Mouse (Mus musculus): Measurements from ENCODE around the gene Mapk8ip1. TPM values are rescaled to one million over a fixed set of nuclear protein-coding genes. Genes with fewer than 3 reads are reported as not detected.

Mapk8ip1 gene
- polyA plus RNA-seq, 1 experiment from 2014 or later = 49.0 TPM

- no peak for ATAC-seq (ENCODE audit: insufficient number of reproducible peaks, insufficient read depth, low FRiP score, low TSS enrichment)
- Histone ChIP-seq H3K4me2 (replicated peaks) (no peak overlapping the region), H3K27ac (no peak overlapping the region), H3K36me3 (peaks cover 34% of the 10 kb centered on the region), H3K4me3 (no peak overlapping the region), H3K27me3 (peaks cover 33% of the 10 kb centered on the region), H3K9ac (no peak overlapping the region), H3K9me3 (no peaks in the 10 kb centered on the region), H3K4me1 (peaks cover 24% of the 10 kb centered on the region)
- WGBS = 37% methylated on average over 20 of the region's 20 CpGs
These were observed 33.6 kb downstream of the Mapk8ip1 start for GRCm38 (mm10) chr2:92367383-92368029.

DNA sequence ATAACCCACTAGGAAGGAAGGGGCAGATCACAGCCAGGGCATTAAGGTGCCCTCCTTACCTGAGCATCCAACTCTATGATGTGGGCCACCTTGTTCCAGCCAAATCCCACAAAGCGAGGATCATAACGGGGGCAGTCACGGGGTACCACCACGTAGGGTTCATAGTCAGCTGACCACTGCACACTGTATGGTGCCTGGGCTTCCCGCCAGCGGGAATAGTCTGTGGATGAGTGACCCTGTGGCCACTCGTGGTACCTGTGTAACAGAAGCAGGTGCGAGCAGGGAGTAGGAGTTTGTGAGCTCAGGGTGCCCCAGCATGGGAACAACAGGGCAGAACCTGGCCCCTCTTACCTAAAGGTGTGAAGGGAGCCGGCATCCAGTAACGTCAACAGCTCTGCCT lies 35.5 kb downstream of the Mapk8ip1 start:
- no peak overlapping the region for H3K27ac ChIP-seq
- no peak overlapping the region for H3K9ac ChIP-seq
- H3K4me3 ChIP-seq = no peak overlapping the region
- peaks cover 16% of the 10 kb centered on the region for H3K27me3 ChIP-seq
- ATAC-seq (ENCODE audit: insufficient number of reproducible peaks, insufficient read depth, low FRiP score, low TSS enrichment) = no peak
- peaks cover 8% of the 10 kb centered on the region; the same call in 1 of the 2 replicates for H3K4me1 ChIP-seq
- H3K4me2 ChIP-seq (replicated peaks) = no peak overlapping the region
- H3K9me3 ChIP-seq = no peaks in the 10 kb centered on the region
- peaks cover 42% of the 10 kb centered on the region for H3K36me3 ChIP-seq
- WGBS = 92% methylated on average over 10 of the region's 10 CpGs

- no peak for ATAC-seq (ENCODE audit: insufficient number of reproducible peaks, insufficient read depth, low FRiP score, low TSS enrichment)
- H3K27ac ChIP-seq = no peak overlapping the region
- peaks cover 2% of the 10 kb centered on the region; the same call in 1 of the 2 replicates for H3K27me3 ChIP-seq
- H3K36me3 ChIP-seq = peaks cover 57% of the 10 kb centered on the region
- no peak overlapping the region for H3K4me3 ChIP-seq
- no peak overlapping the region for H3K9ac ChIP-seq
- WGBS = 93% methylated on average over 4 of the region's 4 CpGs
- H3K4me2 ChIP-seq (replicated peaks) = no peak overlapping the region
- no peaks in the 10 kb centered on the region for H3K4me1 ChIP-seq
- H3K9me3 ChIP-seq = no peaks in the 10 kb centered on the region
These were observed 37.0 kb downstream of the Mapk8ip1 start for GRCm38 (mm10) chr2:92364086-92364485.

DNA sequence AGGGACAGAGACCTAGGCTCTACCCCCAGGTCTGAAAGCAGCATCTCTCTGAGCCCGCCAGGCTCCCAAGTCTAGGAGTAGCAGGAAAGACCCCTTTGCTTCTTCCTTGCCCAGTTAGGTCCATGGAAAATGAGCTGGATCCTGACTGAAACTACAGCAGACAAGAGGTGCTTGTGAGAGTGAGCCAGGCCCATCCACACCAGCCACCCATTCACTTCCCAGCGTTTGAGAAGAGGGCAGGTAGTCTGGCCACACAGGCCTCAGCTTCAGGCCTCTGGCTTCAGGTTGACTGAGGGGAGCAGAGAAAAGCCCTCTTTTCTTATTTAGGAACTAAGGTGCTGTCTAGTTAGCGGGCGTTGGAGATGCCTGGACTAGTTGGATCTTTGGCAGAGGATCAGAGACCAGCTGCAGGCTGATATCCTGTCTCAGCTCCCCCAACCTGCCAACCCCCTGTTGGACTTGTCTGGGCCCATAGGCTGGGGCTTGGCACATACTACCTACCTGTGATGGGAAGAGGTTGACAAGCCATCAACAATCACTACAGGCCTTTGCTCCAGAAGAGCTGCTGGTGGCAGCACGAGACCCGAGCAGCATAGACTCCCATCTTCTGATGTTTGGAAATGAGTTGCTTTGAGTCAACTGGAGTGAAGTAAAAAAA lies 38.4 kb downstream of the Mapk8ip1 start:
- Histone ChIP-seq H3K27ac (no peak overlapping the region), H3K36me3 (peaks cover 71% of the 10 kb centered on the region), H3K9me3 (no peaks in the 10 kb centered on the region), H3K4me3 (no peak overlapping the region), H3K9ac (no peak overlapping the region), H3K27me3 (no peaks in the 10 kb centered on the region), H3K4me2 (replicated peaks) (no peak overlapping the region), H3K4me1 (no peaks in the 10 kb centered on the region)
- WGBS = 87% methylated on average over 6 of the region's 6 CpGs
- ATAC-seq (ENCODE audit: insufficient number of reproducible peaks, insufficient read depth, low FRiP score, low TSS enrichment) = no peak

GRCm38 (mm10) chr2:92361795-92362194 lies 39.3 kb downstream of the Mapk8ip1 start:
- Histone ChIP-seq H3K4me2 (replicated peaks) (no peak overlapping the region), H3K9me3 (no peaks in the 10 kb centered on the region), H3K4me1 (no peaks in the 10 kb centered on the region), H3K9ac (no peak overlapping the region), H3K4me3 (no peak overlapping the region), H3K36me3 (peaks cover 78% of the 10 kb centered on the region), H3K27me3 (no peaks in the 10 kb centered on the region), H3K27ac (no peak overlapping the region)
- no peak for ATAC-seq (ENCODE audit: insufficient number of reproducible peaks, insufficient read depth, low FRiP score, low TSS enrichment)
- WGBS = 84% methylated on average over 8 of the region's 8 CpGs

DNA sequence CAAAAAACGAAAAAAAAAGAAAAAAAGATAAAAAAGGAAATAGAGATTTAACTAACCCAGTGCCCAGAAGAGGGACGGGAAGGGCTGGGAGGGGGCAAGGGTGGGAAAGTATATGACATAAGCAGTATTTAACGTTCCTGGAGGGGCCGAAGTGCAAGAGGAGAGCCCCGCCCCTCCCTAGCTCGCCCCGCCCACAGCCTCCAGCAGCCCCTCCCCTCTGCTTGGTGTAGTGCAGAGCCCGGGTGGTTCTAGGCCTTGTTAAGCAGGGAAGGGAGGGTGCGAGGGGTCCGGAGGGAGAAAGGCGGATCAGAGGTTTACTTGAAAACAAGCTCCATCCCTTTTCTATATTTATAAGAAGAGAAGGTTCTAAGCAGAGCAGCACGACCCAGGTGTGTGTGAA lies 40.2 kb downstream of the Mapk8ip1 start:
- Histone ChIP-seq H3K9ac (no peak overlapping the region), H3K4me3 (no peak overlapping the region), H3K4me2 (replicated peaks) (no peak overlapping the region), H3K27me3 (no peaks in the 10 kb centered on the region), H3K36me3 (peaks cover 72% of the 10 kb centered on the region), H3K27ac (no peak overlapping the region), H3K4me1 (no peaks in the 10 kb centered on the region), H3K9me3 (no peaks in the 10 kb centered on the region)
- ATAC-seq (ENCODE audit: insufficient number of reproducible peaks, insufficient read depth, low FRiP score, low TSS enrichment) = no peak
- WGBS = 23% methylated on average over 12 of the region's 12 CpGs

DNA sequence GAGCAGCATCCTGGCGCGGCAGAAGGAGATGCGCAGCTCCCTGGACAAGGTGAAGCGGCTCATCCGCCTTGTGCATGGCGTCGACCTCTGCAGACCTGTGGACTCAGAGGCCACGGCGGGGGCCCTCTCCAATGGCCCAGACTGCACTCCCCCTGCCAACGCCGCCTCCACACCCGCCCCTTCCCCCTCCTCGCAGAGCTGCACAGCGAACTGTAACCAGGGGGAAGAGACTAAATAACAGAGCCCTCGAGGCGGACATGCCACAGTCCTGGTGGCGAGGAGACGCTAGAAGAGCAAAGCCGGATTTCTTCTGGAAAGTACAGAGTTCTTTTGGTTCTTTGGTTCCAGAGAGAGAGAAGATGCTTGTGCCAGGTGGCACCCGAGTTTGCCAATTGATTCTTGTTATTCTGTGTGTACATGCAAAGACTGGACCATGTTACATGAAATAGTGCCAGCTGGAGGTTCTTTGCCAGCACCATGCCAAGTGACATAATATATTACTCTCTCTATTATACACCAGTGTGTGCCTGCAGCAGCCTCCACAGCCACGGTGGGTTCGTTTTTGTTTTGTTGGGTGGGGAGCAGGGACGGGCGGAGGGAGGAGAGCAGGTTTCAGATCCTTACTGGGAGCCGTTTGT lies 40.8 kb downstream of the Mapk8ip1 start:
- WGBS = 71% methylated on average over 23 of the region's 25 CpGs
- Histone ChIP-seq H3K4me1 (no peaks in the 10 kb centered on the region), H3K9ac (no peak overlapping the region), H3K4me3 (no peak overlapping the region), H3K9me3 (no peaks in the 10 kb centered on the region), H3K36me3 (peaks cover 71% of the 10 kb centered on the region), H3K27me3 (no peaks in the 10 kb centered on the region), H3K4me2 (replicated peaks) (no peak overlapping the region), H3K27ac (no peak overlapping the region)
- no peak for ATAC-seq (ENCODE audit: insufficient number of reproducible peaks, insufficient read depth, low FRiP score, low TSS enrichment)

GRCm38 (mm10) chr2:92359301-92359700 lies 41.8 kb downstream of the Mapk8ip1 start:
- no peaks in the 10 kb centered on the region for H3K27me3 ChIP-seq
- ATAC-seq (ENCODE audit: insufficient number of reproducible peaks, insufficient read depth, low FRiP score, low TSS enrichment) = no peak
- no peaks in the 10 kb centered on the region for H3K4me1 ChIP-seq
- no peak overlapping the region for H3K4me3 ChIP-seq
- H3K27ac ChIP-seq = no peak overlapping the region
- H3K9me3 ChIP-seq = no peaks in the 10 kb centered on the region
- 93% methylated on average over 2 of the region's 2 CpGs for WGBS
- H3K9ac ChIP-seq = no peak overlapping the region
- H3K36me3 ChIP-seq = peaks cover 66% of the 10 kb centered on the region
- H3K4me2 ChIP-seq (replicated peaks) = no peak overlapping the region

GRCm38 (mm10) chr2:92354224-92354623 lies 46.8 kb downstream of the Mapk8ip1 start:
- no peak for ATAC-seq (ENCODE audit: insufficient number of reproducible peaks, insufficient read depth, low FRiP score, low TSS enrichment)
- no peak overlapping the region for H3K4me2 ChIP-seq (replicated peaks)
- peaks cover 65% of the 10 kb centered on the region for H3K36me3 ChIP-seq
- no peaks in the 10 kb centered on the region for H3K4me1 ChIP-seq
- no peak overlapping the region for H3K9ac ChIP-seq
- H3K27ac ChIP-seq = no peak overlapping the region
- no peaks in the 10 kb centered on the region for H3K9me3 ChIP-seq
- no peaks in the 10 kb centered on the region for H3K27me3 ChIP-seq
- WGBS = 46% methylated on average over 6 of the region's 6 CpGs
- no peak overlapping the region for H3K4me3 ChIP-seq

- no peak for ATAC-seq (ENCODE audit: insufficient number of reproducible peaks, insufficient read depth, low FRiP score, low TSS enrichment)
- Histone ChIP-seq H3K9ac (no peak overlapping the region), H3K4me2 (replicated peaks) (no peak overlapping the region), H3K9me3 (no peaks in the 10 kb centered on the region), H3K4me1 (no peaks in the 10 kb centered on the region), H3K4me3 (no peak overlapping the region), H3K27ac (no peak overlapping the region), H3K36me3 (peaks cover 65% of the 10 kb centered on the region), H3K27me3 (no peaks in the 10 kb centered on the region)
- 67% methylated on average over 5 of the region's 5 CpGs for WGBS
These were observed 47.7 kb downstream of the Mapk8ip1 start for GRCm38 (mm10) chr2:92353402-92353801.

GRCm38 (mm10) chr2:92350686-92351085 lies 50.4 kb downstream of the Mapk8ip1 start:
- Histone ChIP-seq H3K4me1 (no peaks in the 10 kb centered on the region), H3K9ac (no peak overlapping the region), H3K4me2 (replicated peaks) (no peak overlapping the region), H3K36me3 (peaks cover 58% of the 10 kb centered on the region), H3K4me3 (no peak overlapping the region), H3K27ac (no peak overlapping the region), H3K27me3 (no peaks in the 10 kb centered on the region), H3K9me3 (no peaks in the 10 kb centered on the region)
- no peak for ATAC-seq (ENCODE audit: insufficient number of reproducible peaks, insufficient read depth, low FRiP score, low TSS enrichment)
- WGBS = 56% methylated on average over 5 of the region's 5 CpGs

All from embryonic facial prominence, embryonic 12.5 days (tissue).